Mouse (Mus musculus) MN1 (cell line): ENCODE results near the gene Olfr1177-ps.

Experiments
- DNase-seq: peaks from one replicate; pipeline ENCODE4 v3.0.0-alpha.2; 2016; ENCODE audit warnings: low spot score

Gene Olfr1177-ps

GRCm38 (mm10) chr2:88346392-88346791, at the start of gene Olfr1177-ps:
Olfr1177-ps (minus strand) TSS chr2:88346492.
- no peak for DNase-seq

DNA sequence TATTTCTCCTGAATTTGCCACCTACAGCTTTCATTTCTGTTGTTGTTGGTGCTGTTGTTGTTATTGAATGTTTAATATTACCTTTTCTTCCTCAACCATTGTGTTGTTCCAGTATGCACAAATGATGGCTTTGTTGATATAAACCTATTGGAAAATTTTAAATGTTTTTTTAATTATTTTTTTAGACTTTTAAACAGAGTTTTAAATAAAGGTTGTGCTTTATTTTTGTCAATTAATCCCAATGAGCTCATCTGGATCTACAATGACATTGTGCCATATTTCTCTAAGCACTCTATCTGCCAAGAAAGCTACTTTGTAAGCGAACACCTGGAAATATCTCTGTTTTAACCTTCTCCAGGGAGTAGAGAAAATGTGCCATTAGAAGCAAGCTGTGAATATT, 40.5 kb upstream of the Olfr1177-ps start, which contains the start of gene Olfr1178:
TSS of gene Olfr1178 (plus strand) at position 301 of the 400 bp plus-strand sequence.
- DNase-seq, result no peak

GRCm38 (mm10) chr2:88356304-88356703, 10.0 kb upstream of the Olfr1177-ps start:
- peak; percentile 19 for DNase-seq

GRCm38 (mm10) chr2:88336421-88336820, 9.9 kb downstream of the Olfr1177-ps start, which contains the start of gene Olfr1176:
Olfr1176 (plus strand) TSS chr2:88336721.
- no peak for DNase-seq

DNA sequence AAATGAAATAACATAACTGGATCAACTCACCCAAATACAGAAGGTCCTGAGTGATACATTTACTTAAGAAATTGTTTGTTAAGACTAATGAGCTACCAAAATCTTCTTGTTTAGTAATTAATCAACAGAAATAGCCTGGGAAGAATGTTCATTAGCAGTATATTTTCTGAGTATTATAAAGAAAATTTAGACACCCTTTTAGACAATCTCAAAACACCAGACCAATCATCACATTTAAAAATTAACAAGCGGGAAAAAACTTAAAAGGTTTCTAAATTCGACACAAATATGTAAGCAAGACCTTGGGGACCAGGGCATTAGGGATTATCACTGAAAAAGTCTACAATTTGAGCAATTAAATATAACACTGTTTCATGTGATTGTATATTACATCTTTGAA, 19.2 kb downstream of the Olfr1177-ps start, which contains the start of gene Olfr1175-ps:
TSS of gene Olfr1175-ps (minus strand) at position 101 of the 400 bp plus-strand sequence.
- no peak for DNase-seq

- DNase-seq, result no peak
Measured at GRCm38 (mm10) chr2:88315035-88315434, 31.3 kb downstream of the Olfr1177-ps start, which contains the start of gene Olfr1174-ps. Olfr1174-ps (minus strand) TSS chr2:88315135.
